Mouse (Mus musculus): ENCODE results near the gene Dazl.
"Not testable (repeated sequence)": the region's sequence is repeated elsewhere in the genome, so short reads cannot be mapped to it uniquely, and the experiment has no call there.

Gene Dazl

DNA sequence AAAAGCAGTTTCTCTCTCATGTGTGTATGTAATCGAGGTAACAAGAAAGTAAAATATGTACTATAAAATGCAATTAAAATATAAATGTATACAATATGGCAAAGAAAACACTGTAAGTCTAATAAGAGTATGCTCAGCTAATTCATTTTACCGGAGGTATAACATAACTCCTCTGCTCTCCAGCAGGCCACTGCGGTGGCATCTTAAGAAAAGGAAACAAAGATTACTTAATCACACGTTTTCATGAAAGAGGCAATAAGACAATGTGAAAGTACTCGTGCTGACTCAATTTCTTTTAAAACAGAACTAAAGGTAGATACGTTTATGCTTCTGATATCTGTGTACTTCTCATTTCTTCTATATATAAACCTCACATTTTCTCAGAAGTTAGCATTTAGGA is 8.6 kb downstream of the Dazl start:
- no peak for DNase-seq

DNA sequence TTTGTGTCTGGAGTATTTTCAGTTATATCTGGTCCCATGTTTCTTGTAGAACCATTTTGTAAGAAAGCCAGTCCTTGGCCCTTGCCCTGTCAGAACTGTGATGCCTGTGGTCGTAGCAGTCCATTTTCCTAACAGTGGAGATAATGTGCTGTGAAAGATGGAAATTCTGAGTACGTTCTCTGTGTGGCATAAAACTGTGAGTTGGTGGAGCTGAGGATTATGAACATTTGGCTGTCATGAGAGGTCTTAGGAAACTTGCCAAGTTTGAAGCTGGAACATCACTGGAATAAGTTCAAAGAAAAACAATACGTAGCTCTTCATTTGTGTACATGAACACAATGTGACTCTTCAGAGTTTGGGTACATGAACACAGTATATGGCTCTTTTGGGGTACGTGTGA is 31.8 kb downstream of the Dazl start:
- not testable (repeated sequence) for DNase-seq

DNA sequence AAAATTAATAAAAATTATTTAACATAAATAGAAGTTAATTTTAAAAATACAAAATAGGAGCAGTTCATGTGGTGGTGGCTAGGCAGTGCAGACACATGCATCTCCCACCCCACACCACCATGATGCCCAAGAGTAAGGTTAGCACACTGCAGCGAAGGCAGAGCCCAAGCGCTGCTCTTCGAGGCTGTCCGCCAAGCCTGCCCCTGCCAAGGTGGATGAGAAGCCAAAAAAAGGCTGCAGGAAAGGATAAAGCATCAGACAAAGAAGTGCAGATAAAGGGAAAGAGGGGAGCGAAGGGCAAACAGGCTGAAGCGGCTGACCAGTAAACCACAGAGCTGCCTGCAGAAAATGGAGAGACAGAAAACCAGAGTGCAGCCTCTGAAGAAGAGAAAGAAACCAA is 32.6 kb downstream of the Dazl start:
- DNase-seq = no peak

DNA sequence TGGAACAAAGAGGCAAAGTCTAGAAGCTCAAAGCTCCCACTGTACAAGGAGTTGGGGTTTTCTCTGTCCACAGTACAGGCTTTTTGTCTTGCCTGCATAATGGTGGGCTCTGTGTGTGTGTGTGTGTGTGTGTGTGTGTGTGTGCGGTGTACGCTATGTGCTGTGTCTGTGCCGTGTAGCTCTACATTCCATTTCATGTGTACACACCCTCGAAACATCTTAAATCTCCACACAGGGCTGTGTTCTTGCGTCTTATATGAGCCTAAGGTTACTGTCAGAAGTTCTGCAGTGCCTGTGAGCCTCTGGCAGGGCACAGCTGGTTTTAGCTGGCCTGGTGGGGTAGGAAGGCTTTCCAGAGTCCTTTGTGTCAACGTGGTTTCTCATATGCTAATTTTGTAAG is 46.8 kb downstream of the Dazl start:
- DNase-seq = no peak

DNA sequence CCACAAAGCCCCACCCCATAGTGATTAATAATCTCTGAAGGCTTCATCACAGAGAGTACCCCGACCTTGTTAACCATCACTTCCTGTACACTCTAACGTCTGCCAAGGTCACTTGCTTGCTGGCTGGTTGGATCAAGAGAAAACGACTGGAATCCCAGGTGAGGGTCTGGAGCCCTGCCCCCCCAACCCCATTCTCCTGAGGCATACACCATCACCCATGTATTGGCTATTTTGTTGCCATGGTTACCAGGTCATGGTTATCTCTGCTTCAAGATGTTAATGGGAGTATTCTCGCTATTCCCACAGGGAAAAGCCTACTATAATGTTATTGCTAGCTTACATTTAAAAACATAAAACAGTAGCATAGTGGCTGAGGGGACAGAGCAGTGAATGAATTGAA is 48.8 kb downstream of the Dazl start:
- no peak for DNase-seq

DNA sequence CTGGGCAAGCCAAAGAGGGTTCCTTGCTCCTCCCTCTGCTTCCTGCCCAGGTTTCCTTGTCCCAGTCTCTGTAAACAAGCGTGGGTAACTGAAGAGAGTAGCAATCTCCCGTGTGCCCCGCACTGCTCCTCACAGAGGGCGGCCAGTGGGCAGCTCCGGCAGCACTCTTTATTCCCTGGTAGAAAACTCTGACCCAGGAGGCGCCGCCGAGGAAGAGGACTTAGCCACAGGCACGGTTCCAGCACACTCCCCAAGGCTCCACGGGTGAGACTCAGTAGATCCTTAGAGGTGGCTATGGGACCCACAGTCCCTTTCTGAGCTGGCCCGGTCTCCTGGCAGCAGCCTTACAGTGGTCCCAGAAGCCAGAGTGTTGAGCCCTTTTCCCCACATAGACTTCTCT is 50.1 kb downstream of the Dazl start:
- DNase-seq = no peak

DNA sequence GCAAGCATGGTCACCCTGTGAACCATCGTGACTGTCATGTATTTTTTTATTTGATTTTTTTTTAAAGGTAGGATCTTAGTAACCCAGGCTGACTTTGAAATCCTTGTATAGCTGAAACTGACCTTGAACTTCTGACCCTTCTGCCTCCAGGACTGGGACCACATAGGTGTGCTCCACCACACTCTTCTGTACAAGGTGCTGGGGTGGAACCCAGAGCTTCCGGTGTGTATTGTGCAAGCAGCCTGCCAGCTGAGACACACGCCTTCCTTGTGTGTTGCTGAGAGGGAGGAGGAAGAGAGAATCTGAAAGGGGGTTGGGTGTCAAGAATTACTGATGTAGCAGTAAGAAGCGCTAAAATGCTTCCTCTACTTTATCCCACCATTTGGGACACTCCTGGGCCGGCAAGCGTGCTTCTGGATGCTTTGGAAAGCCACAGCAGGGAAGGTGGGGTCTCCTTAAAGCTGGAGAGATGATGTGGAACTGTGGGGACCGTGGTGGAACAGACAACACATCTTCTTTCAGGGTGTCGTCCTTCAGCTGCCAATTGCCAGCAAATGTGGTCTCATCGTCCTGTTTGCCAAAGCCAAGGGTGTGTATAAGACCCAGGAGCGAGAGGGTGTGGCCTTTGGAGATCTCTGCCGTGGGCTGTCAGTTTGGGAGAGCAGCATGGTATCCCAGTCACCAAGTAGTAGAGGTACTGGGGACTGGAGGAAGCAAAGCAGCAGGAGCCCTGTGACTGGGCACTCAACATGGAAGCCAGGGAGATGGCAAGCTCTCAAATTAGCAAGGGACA is 55.4 kb downstream of the Dazl start:
- DNase-seq = no peak

DNA sequence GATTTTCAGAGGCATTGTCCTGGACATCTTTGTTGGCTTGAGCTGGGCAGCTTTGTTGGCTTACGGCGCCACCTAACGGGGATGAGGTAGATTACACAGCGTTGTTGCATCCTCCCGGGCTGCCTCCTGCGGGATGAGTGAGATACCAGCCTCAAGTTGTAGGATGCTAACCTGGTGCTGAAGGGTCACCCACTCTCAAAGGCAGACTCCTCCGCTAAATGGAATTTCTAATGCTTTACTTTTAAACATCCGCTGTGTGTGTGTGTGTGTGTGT is 56.1 kb downstream of the Dazl start:
- DNase-seq = peak; percentile 88

DNA sequence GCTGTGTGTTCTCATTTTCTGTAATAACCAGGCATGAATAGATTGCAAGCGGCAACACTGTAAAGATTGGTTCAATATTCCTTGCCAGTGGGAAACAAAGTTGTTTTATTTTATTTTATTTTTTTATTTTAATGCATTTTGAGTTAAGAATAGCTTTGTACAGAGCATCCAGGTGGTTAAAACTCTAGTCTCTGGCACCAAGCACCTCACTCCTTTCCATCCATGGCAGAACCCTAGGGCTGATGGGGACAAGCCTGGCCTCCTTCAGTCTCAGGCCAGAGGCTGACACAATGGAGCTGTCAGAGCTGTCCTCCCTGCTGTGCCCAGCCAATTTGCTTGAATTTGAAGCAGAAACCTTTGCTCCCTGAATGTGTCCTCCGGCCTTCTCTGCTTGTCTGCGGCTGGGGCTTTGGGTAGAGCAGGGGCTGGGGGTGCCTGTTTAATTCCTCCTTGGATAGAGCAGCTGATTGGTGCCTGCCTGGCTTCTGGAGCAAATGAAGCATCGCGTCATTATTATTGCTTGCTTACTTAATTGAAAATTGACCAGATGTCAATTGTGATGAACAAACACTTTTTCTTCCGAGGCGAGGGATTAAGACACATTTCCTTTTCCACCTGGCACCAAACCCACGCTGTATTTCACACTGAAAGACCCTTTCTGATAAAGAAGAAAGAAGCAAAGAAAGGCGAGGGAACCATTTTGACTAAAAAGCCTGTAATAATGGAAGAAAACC is 56.6 kb downstream of the Dazl start:
- DNase-seq = peak; percentile 25

DNA sequence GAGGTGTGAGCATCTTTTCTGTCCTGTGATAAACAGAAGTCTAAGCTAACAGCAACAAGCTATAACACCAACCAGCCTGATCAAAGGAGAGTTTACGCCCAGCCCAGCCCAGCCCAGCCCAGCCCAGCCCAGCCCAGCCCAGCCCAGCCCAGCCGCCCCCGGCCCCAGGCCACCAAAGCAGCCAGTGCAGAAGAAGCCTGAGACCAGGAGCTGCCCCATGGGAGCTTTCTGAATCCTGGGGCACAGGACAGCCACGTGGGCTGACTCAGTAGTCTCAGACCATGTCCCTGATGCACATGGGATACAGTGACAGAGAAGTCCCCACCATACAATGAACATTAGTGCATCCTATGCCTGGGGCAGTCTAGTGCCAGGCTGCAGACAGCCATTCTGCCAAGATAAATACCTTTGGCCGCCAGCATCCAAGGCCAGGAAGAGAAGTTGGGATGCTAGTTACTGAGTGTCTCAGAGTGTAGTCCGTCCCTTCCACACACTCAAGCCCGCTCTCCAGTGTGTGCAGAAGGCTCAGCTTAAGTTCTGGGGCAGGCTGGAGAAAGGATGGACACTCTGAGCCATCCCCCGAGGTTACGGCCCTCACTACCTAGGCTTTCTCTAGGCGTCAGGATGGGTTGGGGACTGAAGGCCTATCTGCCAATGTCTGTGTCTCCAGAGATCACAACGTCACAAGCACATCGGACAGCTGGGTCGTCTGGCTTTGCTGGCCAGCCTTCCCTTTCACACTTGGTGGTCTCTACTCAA is 57.3 kb downstream of the Dazl start:
- no peak for DNase-seq

DNA sequence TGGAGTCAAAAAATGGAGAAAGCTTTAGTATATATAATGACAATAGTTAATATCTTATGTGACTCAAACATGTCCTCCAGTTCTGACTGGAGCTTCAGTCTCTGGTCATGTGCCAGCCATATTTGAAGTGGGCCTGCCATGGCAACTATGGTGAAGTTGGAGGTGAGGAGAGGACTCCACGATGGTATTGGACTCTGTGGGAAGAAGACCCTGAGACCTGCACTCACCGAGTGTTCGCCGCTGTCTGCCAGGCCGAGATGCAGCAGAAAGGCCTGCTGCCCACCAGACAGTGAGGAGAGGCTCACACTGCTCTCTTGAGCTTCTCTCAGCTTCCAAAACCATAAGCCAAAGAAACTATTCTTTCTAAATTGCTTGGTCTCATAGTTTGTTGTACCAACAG is 59.5 kb downstream of the Dazl start:
- no peak for DNase-seq

DNA sequence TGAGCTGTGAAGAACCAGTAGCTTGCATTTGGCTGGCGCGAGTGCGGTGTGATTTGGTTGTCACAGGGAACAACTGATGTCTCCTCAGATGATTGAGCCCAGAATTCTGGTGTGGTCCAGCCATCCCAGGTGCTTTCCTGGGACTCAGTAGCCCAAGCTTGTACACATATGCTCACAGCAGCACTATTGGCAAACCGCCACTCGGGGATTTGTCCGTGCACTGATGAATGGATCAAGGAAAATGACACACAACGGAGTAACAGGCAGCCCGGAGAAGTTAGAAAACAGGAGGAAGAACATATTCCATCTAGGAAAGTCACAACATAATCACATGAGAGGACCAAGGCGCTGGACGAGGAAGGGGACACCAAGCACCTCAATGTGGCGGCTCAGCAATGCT is 60.6 kb downstream of the Dazl start:
- DNase-seq = peak; percentile 0

DNA sequence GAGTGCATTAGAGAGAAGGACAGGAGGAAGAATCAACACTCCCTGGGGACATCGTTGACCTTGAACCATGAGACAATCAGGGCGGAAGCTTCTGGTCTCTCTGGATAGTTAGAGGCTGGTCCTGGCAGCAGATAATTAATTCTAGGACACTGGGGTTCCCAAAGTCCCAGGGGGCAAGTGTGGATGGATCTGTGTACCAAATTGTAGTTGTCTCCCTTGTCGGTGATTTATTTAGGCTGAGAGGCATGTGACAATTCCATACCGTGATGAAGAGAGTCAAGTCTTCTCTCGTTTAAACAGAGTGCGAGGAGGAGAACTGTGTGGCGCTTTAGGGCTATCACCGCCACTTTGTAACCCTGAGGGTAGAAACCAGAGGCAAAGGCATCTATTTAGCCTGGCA is 62.2 kb downstream of the Dazl start:
- no peak for DNase-seq

DNA sequence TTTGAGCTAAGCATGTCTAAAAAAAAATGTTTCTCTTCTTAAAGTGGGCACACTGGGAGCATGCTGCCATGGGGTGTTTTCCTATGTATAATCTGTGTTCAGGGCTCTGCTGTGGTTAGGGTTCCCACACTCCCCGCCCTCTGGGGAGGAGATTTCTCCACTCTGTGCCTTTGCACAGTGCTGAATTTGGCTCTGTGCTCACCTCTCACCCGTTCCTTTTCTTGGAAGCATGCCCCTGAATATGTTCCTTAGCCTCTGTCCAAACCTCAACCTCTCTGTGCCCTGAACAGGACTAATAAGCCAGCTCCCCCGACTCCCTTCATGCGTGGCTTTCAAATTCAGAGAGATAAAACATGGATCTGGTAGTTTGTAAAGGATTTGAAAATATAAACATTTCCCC is 63.9 kb downstream of the Dazl start:
- DNase-seq = no peak
